Mouse (Mus musculus) retina, adult 2 months (tissue): ENCODE measurements around the gene Popdc2.

Experiments used
- DNase-seq: peaks from one replicate; pipeline ENCODE4 v3.0.0-alpha.2; 2012; ENCODE audit warnings: low read depth, low spot score

Popdc2 gene

GRCm38 (mm10) chr16:38400311-38400960 lies 38.4 kb downstream of the Popdc2 start:
- no peak for DNase-seq

- no peak for DNase-seq
Observed at GRCm38 (mm10) chr16:38401468-38401867, 39.5 kb downstream of the Popdc2 start.

GRCm38 (mm10) chr16:38403639-38404038 lies 41.6 kb downstream of the Popdc2 start:
- no peak for DNase-seq

DNA sequence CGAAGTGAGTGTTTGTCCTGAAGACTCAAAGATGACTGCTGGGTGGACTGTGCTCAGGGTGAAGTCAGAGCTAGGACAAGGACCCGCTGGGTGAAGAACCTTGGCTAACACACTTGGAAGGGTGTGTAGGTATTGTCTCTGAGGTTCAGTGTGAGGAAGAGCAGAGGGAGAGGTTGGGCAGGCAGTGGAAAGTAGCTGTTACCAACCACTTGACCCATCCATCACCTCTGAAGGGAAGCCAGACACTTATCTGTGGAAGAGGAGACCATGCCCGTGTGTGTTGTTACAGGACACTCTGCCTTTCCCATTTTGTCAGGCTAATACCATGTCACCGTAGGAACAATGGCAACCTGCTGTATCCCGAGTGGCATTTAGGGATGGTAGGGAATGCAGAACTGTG lies 44.3 kb downstream of the Popdc2 start:
- DNase-seq, result no peak

DNA sequence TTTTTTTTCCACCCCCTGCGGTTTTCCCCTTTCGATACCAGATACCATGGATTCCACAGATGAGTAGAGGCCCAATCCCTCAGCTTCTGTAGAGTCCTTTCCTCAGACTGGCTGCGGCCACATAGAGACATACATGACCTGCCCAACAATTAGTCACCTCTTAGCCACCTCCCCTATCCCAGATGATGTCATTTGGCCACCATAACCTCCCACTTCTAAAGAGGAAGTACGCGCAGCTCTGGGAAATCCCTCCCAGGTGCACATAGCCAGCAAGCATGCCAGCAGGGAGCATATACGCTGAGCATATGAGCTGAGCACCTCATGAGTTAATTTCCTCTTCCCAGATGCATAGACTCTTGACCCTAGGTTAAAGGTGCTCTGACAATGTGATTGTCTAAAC lies 44.7 kb downstream of the Popdc2 start:
- no peak for DNase-seq

- DNase-seq, result no peak
Observed at GRCm38 (mm10) chr16:38407584-38407983, 45.6 kb downstream of the Popdc2 start.

GRCm38 (mm10) chr16:38408416-38408815 lies 46.4 kb downstream of the Popdc2 start:
- DNase-seq, result no peak

DNA sequence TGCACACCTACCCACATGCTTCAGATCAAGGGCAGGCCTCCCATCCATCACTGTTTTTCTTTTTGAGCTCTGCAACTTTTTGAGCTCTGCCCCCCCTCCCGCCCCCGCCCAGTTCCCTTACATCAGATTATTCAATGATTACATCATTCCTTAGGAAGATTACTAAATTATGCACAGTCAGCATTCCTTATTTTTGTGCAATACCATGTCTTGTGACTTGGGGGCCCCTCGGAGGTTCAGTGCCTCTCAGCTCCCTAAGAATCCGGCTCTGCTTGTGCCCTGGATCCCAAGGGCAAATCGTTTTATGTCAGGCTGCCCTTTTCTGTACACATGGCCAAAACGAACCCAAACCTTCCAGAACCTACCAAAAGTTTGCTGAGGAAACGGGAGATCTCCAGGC lies 52.9 kb downstream of the Popdc2 start:
- DNase-seq, result no peak

GRCm38 (mm10) chr16:38425374-38425773 lies 63.4 kb downstream of the Popdc2 start:
- DNase-seq, result no peak

GRCm38 (mm10) chr16:38425799-38426198 lies 63.8 kb downstream of the Popdc2 start:
- no peak for DNase-seq
